Mouse (Mus musculus): ENCODE measurements at regions not wholly inside any gene's neighbourhood (a gene's known extent, or its start where the extent isn't known, plus 50 kb on each side); places are given as distances from the start of the nearest gene placed in this dataset.

DNA sequence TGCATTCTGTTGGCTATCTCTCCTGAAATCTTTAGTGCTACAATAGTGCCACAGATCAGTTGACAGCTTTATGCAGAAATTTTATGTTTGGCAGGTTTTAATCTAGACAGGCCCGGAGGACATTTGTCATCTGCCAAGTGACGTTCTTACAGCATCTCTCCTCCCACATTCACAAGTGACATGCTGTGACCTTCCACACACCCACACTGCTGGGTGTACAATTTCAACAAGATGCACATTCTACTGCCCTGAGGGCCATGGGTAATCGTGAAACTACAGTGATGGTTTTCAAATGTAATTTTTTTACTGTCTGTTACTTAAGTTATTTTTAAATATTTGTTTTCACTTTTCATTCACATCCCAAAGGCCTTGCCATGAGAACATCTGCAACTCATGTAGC is 639.2 kb upstream of the Gm11114 start:
- no peak for DNase-seq (ENCODE audit: low read depth, low spot score)

DNA sequence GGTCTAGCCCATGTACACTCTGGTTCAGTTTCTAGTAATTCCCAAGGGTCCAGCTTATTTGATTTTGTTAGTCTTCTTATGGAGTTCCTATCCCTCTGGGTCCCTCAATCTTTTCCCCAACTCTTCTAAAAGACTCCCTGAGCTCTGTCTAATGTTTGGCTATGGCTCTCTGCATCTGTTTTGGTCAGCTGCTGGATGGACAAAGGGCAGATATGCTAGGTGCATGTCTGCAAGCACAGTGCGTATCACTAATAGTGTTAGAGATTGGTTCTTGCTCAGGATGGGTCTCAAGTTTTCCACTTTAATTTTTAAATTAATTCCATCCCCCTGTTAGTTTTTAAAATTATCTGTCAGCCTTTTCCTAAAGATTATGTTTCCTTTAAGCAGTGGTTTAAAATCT is 634.2 kb upstream of the Gm11114 start:
- no peak for DNase-seq (ENCODE audit: low read depth, low spot score)

DNA sequence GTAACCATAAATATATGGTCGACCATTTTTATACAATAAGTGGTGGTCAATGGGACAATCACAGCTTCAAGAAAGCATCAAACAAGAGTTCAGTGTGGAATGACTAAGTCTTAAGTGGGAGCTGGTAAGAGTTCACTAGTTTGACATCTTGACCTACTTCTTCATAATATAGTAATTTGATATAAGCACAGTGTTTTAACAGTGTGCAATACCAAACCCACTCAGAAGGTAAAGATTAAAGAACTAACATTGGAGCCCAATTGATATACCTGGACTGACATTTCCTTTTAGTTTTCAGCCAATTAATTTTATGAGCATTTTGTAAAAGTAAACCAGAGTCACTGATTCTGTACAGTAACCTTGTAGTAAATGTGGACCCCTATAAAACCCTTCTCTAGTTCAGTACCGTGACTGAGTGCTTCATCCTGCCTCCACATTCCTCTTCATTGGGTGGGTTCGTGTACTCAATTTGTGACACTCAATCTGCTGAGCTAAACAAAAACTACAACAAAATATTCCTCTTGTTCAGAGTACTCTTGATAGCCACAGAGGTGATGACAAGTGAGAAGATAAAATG is 593.9 kb upstream of the Gm11114 start:
- no peak for DNase-seq (ENCODE audit: low read depth, low spot score)

DNA sequence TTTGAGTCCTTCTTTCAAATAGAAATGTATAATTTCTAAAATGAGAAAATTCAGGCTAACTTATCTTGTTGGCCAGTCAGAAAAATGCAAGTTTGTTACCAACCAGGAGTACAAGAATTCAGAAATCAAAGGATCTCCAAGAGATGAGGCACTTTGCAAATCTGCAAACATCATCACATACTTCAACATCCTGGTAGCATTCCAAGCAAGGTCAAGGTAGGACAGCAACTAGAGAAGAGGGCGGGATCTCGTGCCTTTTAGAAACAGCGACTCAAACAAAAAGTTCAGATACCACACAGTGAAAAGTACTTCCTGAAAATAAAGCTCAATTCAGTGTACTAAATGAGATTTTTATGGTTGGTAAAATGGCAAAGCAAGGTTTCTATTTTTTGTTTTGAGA is 593.2 kb upstream of the Gm11114 start:
- DNase-seq (ENCODE audit: low read depth, low spot score), result no peak

DNA sequence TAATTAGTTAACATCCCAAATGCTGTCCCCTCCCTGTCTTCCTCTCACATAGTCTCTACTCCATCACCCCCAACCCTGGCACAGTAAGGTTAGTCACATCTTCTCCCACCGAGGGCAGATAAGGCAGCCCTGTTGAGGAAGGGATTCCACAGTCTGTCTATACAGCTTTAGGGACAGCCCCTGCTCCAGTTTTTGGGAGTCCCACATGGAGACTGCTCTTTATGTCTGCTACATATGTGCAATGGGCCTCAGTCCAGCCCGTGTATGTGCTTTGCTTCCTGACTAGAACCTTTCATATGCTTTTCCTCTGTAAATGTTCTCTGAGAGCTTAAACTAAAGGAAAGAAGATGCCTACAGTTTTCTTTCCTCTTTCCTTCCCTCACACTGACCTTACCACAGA is 592.1 kb upstream of the Gm11114 start:
- DNase-seq (ENCODE audit: low read depth, low spot score), result no peak

DNA sequence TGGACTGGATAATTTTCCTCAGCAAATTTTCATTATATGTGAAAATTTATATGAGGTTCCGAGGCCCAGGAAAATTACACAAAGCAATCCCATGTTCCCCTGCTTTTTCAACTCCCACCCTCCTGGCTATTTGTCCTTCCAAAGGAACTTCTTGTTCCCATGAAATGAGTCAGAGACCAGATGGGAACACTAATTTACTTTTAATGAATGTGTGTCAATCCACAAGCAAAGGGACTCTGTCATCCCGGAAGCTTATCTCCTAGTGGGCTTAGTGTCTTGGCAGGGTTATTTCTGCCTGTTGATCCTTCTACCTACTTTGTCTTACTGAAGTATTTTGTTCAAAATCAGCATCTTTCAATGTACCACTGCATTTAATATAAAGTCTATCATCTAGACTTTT is 573.3 kb upstream of the Gm11114 start:
- DNase-seq (ENCODE audit: low read depth, low spot score), result no peak

DNA sequence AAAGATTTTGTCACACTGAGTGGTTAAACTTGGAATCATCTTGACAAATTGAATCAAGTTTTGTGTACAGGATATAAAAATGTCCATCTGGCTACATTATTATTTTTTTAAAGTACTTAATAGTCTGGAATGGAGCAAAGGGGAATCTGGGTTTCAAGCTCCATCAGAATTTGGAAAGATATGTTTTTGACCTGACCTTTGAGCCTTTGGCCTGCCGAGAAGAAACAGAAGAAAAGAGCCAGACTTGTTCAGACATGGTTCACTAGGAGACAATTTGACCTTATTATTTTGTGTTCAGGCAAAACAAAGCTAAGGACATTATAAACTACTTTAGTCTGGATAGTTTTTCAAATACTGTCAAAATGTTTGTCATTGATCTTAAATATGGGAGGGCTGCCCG is 572.2 kb upstream of the Gm11114 start:
- DNase-seq (ENCODE audit: low read depth, low spot score), result no peak

DNA sequence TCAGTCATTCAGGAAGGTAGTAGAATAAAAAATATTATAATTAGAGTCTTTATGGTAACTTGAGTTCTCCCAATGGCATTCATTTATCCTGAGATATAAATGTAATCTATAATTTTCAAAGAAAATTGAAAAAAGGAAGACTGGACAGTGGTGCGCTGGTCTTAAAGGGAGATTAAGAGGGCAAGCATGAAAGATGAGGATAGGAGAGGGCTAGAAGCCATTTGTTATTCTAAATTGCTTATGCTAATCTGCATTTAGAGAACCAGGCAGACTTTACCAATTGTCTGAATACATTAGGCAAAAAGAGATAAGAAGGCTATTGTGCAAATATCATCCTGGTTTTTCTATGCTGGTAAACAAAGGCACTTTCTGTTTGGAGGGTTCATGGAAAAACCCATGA is 558.2 kb upstream of the Gm11114 start:
- DNase-seq (ENCODE audit: low read depth, low spot score), result no peak

DNA sequence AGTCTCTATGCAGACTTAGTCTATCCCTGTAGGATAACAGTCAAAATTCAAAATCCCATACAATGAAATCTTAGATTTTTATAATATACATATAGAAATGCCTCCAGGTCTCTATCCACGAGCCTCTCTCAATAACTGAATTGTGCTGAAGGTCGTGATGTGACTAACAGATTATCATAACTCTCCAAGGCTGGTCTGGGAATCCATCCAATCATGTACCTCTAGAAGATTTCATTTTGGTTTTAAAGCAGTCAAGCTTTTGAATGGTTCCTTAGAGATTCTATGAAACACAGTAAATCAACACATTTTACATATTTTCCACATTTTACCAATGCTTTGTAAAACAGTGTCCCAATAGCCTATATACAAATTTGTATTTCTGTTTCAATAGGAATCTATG is 557.7 kb upstream of the Gm11114 start:
- no peak for DNase-seq (ENCODE audit: low read depth, low spot score)

DNA sequence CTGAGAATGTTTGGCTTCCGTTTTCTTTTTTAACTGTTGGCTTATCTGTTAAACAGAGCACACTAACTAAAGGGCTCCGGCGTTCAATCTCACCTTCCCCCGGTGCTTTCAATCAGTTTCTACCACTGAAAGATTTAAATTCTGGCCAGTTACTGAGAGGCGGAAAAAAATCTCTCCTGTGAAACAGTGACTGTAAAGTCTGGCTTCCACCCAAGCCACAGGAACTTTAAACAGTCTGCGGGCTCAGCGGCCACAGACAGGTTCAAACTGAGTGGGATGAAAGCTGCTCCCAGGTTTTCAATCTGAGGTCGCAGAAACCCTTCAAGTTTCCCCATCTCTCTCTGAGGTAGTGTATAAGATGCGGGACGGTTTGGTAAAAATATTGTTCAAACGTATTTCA is 538.2 kb upstream of the Gm11114 start:
- no peak for DNase-seq (ENCODE audit: low read depth, low spot score)

DNA sequence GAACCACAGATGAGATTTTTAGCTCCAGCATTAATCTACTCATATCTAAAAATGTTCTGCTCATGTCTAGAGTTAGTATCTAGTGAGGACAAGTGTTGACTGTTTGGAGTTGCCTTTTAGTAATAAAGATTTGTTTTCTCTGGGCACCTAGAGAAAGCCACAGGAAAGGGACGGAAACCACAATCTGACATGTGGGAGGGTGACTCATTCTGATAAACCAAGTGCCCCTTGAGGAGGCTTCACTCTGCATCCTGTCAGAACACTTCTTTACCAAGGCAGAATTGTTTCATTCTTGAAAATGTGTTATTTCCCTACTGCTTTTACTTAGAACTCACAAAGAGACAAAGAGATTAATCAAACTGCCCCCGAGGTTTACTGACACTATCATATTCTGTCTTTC is 537.4 kb upstream of the Gm11114 start:
- no peak for DNase-seq (ENCODE audit: low read depth, low spot score)

DNA sequence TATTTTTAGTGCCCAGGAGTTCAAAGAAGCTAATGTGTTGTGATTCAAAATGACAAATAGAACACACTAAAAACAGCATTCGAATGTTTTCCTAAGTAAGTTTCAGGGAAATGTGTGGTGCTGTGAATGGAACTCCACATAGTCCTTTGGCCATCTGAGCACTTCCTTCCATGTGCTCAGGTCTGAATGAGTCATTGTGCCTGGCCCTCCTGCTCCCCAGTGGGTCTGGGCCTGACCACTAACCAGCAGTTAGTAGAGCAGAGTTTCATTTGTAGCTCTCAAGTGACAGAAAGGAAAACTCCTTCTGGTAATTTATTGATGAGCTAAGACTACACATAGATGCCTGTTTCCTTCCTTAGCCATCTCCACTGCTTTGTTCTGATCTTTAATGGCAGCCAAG is 533.4 kb upstream of the Gm11114 start:
- DNase-seq (ENCODE audit: low read depth, low spot score), result no peak

DNA sequence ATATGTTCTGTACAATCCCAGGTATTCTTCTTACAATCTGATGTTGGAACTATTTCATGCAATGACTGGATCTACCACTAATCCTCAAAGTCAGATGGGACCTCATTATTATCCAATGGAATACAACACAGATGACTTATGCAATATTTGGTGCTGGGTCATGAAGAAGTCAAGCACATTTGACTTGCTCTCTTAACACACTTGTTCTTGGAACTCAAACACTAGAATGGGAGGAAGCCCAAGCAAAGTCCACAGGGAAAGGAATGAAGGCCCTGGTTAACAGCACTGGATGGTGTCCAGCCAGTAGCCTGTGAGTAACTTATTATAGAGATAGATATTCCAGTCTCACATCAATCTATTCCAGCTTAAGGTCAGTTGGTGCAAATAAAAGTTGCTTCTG is 486.8 kb upstream of the Gm11114 start:
- no peak for DNase-seq (ENCODE audit: low read depth, low spot score)

DNA sequence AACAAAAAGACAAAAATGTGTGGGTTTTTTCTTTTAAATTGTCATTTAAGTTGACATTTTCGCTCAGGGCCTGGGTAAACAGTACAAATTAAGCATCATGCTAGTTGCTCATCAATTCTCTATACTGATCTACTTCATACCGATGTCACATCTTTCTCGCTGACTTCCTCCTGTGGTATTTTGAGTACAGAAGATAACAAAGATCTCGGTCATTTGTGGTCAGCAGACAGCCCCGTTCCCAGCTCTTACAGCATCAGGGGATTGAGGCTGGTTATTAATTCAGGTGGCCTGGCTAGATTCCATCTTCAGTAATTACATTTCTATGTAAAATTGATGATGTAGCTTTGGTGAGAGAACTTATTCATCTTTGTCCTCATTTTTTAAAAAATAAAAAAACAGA is 483.6 kb upstream of the Gm11114 start:
- DNase-seq (ENCODE audit: low read depth, low spot score), result no peak

DNA sequence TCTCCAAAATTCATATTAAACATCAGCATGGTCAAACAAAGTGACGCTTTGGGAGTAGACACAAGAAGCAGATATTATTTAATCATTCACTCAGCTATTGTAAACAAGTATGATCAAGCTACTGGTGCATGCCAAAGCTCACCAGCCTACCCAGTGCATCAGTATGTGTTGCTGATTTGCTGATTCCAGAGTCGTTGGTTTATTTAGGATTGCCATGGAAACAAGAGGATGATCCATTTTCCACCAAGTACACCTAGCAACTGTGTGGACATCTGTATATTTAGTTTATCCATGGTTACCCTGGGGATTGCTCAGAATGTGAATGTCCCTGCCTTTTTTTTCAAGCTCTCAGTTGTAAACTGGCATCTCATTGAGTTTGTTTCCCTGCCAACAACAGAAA is 481.9 kb upstream of the Gm11114 start:
- no peak for DNase-seq (ENCODE audit: low read depth, low spot score)

DNA sequence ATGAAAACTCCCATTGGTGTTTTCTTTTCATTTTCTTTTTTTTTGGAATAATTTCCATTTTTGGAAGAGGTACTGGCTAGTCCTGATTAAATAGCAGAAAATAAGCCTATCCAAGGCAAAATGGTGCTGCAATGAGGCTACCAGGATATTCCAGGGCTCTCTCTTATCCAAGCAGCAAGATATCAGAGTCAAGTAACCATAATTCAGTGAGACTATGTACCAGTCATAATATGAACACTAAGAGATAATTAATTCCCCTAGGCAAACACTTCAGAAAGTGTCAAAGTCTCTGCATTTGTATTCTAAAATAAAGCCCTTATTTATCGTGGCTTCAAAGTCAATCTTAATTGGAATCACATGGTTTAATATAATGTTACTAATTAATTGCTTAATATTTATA is 475.1 kb upstream of the Gm11114 start:
- no peak for DNase-seq (ENCODE audit: low read depth, low spot score)

DNA sequence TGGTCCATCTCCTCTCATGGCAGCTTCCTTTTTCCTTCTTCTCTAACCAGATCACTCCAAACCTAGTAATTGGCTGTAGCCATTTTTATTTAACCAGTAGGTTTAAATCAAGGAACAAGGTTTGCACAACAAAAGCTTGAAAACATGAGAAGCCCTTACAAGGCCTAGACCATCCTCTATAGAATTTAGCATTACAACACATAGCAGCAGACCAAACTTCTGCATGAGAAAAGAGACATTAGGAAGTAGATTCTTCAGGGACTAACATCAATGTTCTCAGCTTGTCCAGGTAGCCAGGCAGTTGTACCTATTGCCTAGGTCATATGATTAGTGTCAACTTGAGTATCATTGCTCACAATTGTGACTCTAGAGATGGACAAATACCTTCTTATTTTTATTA is 468.6 kb upstream of the Gm11114 start:
- peak; percentile 75 for DNase-seq (ENCODE audit: low read depth, low spot score)

DNA sequence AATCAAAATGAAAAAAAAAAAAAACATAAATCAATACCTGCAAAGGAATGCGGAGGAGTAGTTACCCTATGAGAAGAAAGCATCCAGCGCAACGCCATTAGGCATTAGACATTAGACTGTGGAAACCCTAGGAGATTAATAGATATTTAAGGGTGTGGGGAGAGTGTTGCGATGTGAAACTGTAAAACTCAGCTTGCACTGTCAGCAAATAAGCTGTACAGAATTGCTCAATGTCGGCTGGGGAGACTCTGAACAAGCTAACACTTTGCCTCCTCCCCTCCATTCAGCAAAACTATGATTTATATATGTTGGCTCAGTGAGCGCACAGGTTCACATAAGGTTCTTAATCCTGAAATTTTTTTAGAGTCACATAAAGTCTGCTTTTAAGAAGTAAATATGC is 451.0 kb upstream of the Gm11114 start:
- DNase-seq (ENCODE audit: low read depth, low spot score), result no peak

DNA sequence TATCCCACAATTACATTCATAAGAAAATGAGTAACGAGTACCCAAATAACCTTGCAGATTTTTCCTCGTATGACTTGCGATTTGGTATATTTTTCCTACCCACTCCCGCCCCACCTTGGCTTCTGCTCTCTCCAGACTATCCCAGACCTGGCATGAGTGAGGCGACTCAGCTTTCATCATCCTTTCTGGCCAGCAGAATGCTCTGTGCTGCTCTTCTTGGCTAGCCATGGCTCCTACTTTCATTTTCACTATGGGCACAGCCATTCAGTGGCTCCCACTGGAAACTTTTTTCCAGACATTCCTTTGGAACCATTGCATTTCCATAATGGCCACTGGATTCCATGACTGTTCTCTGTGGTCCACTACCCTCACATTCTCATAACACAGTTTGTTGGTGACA is 449.1 kb upstream of the Gm11114 start:
- DNase-seq (ENCODE audit: low read depth, low spot score), result no peak

DNA sequence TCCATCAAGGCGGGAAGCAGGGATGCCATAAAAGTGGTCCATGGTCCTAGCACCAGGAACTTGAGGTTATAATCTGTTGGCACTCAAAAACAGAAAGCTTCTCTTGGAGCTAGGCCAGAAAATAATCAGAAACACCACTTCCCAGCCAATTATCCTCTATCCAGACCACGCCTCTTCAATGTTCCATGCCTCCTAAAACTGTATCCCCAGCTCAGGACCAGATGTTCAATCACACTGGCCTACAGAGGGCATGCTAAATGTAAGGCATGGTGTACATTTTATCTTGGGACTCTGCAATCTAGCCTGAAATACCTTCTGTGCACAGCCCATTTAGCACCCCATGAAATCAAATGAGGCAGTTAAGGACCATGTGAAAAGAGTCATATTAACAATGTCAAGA is 418.4 kb upstream of the Gm11114 start:
- no peak for DNase-seq (ENCODE audit: low read depth, low spot score)

DNA sequence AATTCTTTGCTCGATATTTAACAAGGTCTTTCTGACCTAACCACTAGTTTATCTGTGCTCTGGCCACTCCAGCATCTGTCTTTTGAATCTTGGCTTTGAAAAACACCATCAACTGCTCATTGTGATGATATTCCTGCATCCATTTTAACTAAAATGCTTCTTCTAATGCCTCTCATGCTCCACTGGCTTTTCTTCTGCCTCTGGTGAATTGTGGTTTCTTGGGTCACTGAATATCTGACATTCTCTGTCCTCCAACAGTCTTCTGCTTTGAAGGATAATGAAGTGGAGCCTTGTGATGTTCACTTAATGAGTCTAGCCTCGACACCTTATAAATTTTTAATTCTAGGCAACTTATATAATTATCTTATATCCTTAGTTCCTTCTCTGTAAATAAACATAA is 416.5 kb upstream of the Gm11114 start:
- DNase-seq (ENCODE audit: low read depth, low spot score), result no peak

DNA sequence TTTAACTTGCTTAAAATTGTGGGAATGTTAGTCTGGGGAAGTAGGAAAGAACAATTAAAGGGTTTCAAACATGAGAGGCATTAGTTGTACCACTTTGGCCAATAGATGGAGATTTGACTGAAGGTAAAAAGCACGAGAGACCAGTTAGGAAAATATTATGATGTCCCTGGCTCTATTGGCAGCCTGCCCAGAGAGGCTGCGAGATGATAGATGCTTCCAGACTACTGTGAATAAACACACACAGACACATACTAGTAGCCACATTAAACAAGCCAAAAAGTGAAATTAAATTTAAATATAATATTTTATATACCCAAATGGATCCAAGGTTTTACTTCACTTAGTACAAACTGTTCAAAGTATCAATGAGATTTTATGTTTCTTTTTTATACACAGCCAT is 411.9 kb upstream of the Gm11114 start:
- no peak for DNase-seq (ENCODE audit: low read depth, low spot score)

DNA sequence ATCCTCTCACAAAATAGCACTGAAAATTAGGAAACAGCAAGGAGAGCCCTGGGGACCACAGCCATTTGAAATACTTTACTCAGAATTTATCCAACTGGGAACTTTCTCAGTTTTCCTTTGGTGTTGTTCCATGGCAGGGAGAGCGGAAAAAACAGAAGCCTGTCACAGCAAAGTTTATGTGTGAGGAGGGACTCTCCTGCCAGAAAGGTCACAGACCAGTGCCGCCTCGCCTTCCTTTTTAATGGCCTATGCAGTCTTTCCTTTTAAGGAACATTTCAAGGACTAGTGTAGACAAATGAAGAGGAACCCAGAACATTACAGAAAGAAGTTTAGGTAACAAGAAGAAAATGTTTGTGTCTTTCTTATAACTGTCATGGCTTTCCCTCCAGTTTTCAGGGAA is 406.3 kb upstream of the Gm11114 start:
- DNase-seq (ENCODE audit: low read depth, low spot score), result no peak

DNA sequence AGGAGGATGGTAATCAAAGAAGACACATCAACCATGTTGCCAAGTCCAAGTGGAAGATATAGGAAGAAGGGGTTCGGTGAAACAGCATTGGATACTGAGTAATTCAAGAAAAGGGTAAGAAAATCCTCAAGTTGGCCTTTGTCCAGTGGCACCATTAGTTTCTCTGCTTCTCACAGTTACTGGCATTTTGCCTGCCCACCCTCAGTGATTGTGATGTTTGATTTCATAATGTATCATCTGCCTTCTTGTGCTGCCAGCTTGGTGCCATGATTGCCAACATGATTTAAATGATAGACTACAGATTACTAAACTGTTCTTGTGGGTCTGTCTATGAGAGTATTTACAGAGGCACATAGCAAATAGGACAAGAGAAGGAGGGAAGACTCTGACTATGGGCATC is 399.3 kb upstream of the Gm11114 start:
- no peak for DNase-seq (ENCODE audit: low read depth, low spot score)

DNA sequence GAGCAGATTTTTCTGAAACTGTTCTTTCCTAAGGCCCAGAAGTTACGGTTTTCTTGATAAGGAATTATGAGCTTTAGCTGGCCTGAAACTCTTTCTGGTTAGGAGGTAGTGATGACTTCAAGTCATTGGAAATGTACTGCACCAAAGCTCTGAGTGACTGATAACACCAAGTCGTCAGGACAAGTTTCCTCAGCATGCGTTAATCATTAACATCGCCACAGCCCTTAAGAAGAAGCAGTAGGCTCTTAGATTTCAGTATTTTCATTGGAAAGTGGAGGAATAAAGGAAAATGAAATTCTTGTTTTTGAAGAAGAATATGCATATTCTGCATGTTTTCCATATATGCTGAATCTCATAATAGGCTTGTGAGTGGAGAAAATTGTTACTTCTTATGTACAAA is 390.3 kb upstream of the Gm11114 start:
- DNase-seq (ENCODE audit: low read depth, low spot score), result no peak

Data from ES-CJ7 (cell line).